Mouse (Mus musculus) lung, postnatal 0 days (tissue): ENCODE measurements at regions not wholly inside any gene's neighbourhood (a gene's known extent, or its start where the extent isn't known, plus 50 kb on each side); places are given as distances from the start of the nearest gene placed in this dataset.

ENCODE experiments used
- CTCF ChIP-seq: IDR thresholded peaks from 2 replicates; pipeline ENCODE4 v1.5.1; 2016; ENCODE audit warnings: antibody characterized with exemption, mild to moderate bottlenecking
- EP300 ChIP-seq: IDR thresholded peaks from 2 replicates; pipeline ENCODE4 v1.6.1; 2016; ENCODE audit warnings: antibody characterized with exemption, mild to moderate bottlenecking, control low read depth

DNA sequence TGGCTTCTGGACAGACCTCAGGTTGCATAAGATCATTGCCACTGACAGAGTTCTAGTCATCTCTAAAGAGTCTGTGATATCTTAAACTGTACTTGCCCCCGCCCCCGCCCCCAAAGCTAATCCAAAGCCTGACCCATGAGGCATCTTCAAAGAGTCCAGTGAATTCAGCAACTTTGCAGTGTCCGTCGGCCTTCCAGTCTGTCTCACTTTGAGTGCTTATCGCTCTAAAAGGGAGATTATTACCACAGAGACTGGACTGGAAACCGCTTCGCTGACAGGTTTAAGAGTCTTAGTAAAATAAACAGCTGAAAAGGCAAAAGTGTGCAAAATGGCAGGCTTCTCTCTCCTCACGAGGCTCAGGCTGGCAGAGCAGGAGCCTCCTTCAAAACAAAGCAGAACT is 197.5 kb upstream of the Ankrd55 start:
- TF ChIP-seq CTCF: no peak
- TF ChIP-seq EP300: no peak
